Mouse (Mus musculus) liver, embryonic 14.5 days (tissue): ENCODE measurements at regions not wholly inside any gene's neighbourhood (a gene's known extent, or its start where the extent isn't known, plus 50 kb on each side); places are given as distances from the start of the nearest gene placed in this dataset.

ENCODE experiments used
- ATAC-seq: fragments of 200-750 bp; cut with Nextera tagmentation; 2 replicates; pipeline ENCODE4 v1.8.0; 2017; ENCODE audit warnings: moderate number of reproducible peaks, mild to moderate bottlenecking, moderate library complexity; ENCODE audit not compliant: insufficient read depth
- DNase-seq, 3 experiments: peaks; one replicate each; pipeline ENCODE4 v3.0.0-alpha.2; 2012 to 2013; ENCODE audit warnings: low read depth in 3 of 3, low spot score in 3 of 3
- H3K27ac ChIP-seq: fragments of 300-500 bp; sonication (generic); 2 replicates; pipeline ENCODE4 v1.5.1; 2014; ENCODE audit warnings: moderate library complexity, mild to moderate bottlenecking, control low read depth, inconsistent platforms
- H3K27me3 ChIP-seq: fragments of 300-500 bp; sonication (generic); 2 replicates; pipeline ENCODE4 v1.6.1; 2014; ENCODE audit warnings: mild to moderate bottlenecking, low read length, moderate library complexity; ENCODE audit not compliant: control insufficient read depth, insufficient read depth
- H3K36me3 ChIP-seq: fragments of 300-500 bp; sonication (generic); replicated peaks from 2 replicates; pipeline ENCODE4 v1.6.1; 2014; ENCODE audit warnings: low read depth; ENCODE audit not compliant: control insufficient read depth, insufficient read depth
- H3K4me1 ChIP-seq, 2 experiments: fragments of 200-500 bp in 1 of 2; fragments of 300-500 bp in 1 of 2; sonication (generic) in 1 of 2; replicated peaks; 2 replicates each; pipeline ENCODE4 v1.6.1; 2012 to 2014; ENCODE audit warnings: antibody characterized with exemption in 1 of 2, inconsistent platforms in 1 of 2, low read length in 1 of 2; ENCODE audit not compliant: control insufficient read depth in 2 of 2, insufficient read depth in 2 of 2
- H3K4me2 ChIP-seq: fragments of 300-500 bp; sonication (generic); 2 replicates; pipeline ENCODE4 v1.6.1; 2014; ENCODE audit warnings: low read depth, mild to moderate bottlenecking, control low read depth, moderate library complexity
- H3K4me3 ChIP-seq, 2 experiments: fragments of 200-500 bp in 1 of 2; fragments of 300-500 bp in 1 of 2; sonication (generic) in 1 of 2; 2 replicates each; pipeline ENCODE4 v1.5.1; 2012 to 2014; ENCODE audit warnings: low read depth in 2 of 2, low read length in 2 of 2, mild to moderate bottlenecking in 2 of 2, control low read depth in 1 of 2, inconsistent platforms in 1 of 2, moderate library complexity in 1 of 2; ENCODE audit not compliant: insufficient read depth in 1 of 2
- H3K9ac ChIP-seq: fragments of 300-500 bp; sonication (generic); replicated peaks from 2 replicates; pipeline ENCODE4 v1.6.1; 2014; ENCODE audit warnings: mild to moderate bottlenecking, control low read depth, moderate library complexity
- H3K9me3 ChIP-seq: fragments of 300-500 bp; sonication (generic); 2 replicates; pipeline ENCODE4 v1.6.1; 2016; ENCODE audit warnings: low read length, mixed read lengths; ENCODE audit not compliant: control insufficient read depth
- CTCF ChIP-seq: IDR thresholded peaks from 2 replicates; pipeline ENCODE4 v1.5.1; 2016; ENCODE audit warnings: antibody characterized with exemption, low read depth, control low read depth
- EP300 ChIP-seq: IDR thresholded peaks from 2 replicates; pipeline ENCODE4 v1.6.1; 2016; ENCODE audit warnings: antibody characterized with exemption, low read depth
- WGBS: fragments of 180-500 bp; shearing (Covaris S2); extraction: QIAGEN DNeasy Blood & Tissue Kit; methylation state at CpG from one replicate; pipeline ENCODE4 v1.1.7; 2014; ENCODE audit not compliant: insufficient replicate concordance; 5-methylcytosine and 5-hydroxymethylcytosine counted together

- no peak overlapping the region for H3K4me2 ChIP-seq
- no peak for TF ChIP-seq CTCF
- no peak for TF ChIP-seq EP300
- H3K4me3 ChIP-seq, result no peak overlapping the region
- no peaks in the 10 kb centered on the region for H3K36me3 ChIP-seq
- ATAC-seq, result no peak
- WGBS, result 54% methylated on average over 4 of the region's 4 CpGs
- no peaks in the 10 kb centered on the region for H3K9me3 ChIP-seq
- DNase-seq, result no peak
- 0 out of 4 replicates have a peak, but pooled peaks cover 0 to 2% of the 10 kb centered on the region in 2 experiments for H3K4me1 ChIP-seq
- no peaks in the 10 kb centered on the region for H3K27me3 ChIP-seq
- no peak overlapping the region for H3K9ac ChIP-seq
- H3K27ac ChIP-seq, result no peak overlapping the region
Observed at GRCm38 (mm10) chr9:116316582-116317095, 141.5 kb upstream of the Tgfbr2 start.

DNA sequence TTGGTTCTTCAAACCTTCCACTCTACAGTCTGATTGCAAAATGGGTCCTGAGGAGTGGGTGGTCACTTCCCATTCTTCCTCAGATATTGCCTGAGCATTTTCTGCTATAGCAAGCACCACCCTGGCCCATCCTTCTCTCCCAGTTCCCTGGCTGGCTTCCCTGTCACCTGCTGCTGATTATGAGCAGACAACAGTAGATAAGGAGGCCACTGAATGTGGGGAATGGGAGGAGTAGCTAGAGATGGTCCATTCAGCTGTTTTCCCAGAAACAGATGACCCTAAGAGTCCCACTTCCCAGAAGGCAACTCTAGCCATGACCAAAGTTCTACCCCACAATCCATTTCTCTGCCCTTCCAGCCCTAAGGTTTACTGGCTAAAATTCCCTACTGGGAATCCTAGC lies 139.6 kb upstream of the Tgfbr2 start:
- Histone ChIP-seq H3K27me3 (no peaks in the 10 kb centered on the region), H3K4me2 (no peak overlapping the region), H3K36me3 (no peaks in the 10 kb centered on the region), H3K4me1 (no peaks in the 10 kb centered on the region), H3K9me3 (no peaks in the 10 kb centered on the region), H3K4me3 (no peak overlapping the region), H3K9ac (no peak overlapping the region), H3K27ac (no peak overlapping the region)
- ATAC-seq, result no peak
- DNase-seq, result no peak
- TF ChIP-seq EP300, result no peak
- TF ChIP-seq CTCF, result no peak

DNA sequence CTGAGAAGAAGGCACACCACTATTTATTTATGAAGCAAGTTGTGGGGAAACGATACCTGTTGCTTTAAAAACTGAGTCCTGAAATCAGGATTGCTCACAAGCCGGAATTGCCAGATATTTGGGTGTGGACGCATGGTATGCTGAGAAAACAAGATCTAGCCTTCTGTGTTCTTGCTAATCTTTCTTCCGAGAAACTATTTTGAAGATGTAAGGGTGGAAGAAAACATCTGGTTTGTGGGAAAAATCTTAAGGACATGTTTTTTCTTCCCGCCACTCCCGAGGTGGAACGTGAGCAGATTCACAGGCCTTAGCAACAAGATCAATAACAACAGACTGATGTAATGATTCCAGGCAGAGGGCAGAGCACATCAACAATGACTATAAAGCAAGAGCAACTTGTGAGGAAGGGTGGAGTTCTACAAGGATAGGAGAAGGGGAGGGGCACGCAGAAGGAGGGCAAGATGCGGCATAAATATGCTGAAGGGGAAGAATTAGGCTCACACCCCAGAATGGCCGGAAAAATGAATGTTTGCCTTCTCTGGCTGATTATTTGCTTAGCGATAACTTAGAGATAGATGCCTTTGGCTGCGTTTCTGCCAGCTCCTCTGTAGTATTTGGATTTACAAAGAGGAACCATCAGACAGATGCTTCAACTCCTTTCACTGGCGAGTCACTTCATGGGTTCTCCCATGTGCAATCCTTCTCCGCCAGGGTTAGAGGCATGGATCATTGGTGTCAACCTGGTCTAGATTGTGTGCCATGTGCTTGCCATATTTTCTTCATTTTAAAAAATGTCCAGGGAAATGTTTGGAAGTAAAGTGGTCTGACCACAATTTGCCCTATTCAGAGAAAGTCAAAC lies 139.0 kb upstream of the Tgfbr2 start:
- no peak overlapping the region for H3K27ac ChIP-seq
- DNase-seq, result no peak
- no peaks in the 10 kb centered on the region for H3K36me3 ChIP-seq
- H3K27me3 ChIP-seq, result no peaks in the 10 kb centered on the region
- no peak overlapping the region for H3K4me2 ChIP-seq
- no peak for ATAC-seq
- no peak overlapping the region for H3K4me3 ChIP-seq
- H3K4me1 ChIP-seq, result no peaks in the 10 kb centered on the region
- 60% methylated on average over 14 of the region's 14 CpGs for WGBS
- TF ChIP-seq EP300, result no peak
- no peak for TF ChIP-seq CTCF
- H3K9me3 ChIP-seq, result no peaks in the 10 kb centered on the region
- no peak overlapping the region for H3K9ac ChIP-seq

GRCm38 (mm10) chr9:116311364-116311763 lies 136.2 kb upstream of the Tgfbr2 start:
- no peaks in the 10 kb centered on the region for H3K27me3 ChIP-seq
- no peak for TF ChIP-seq EP300
- TF ChIP-seq CTCF, result no peak
- H3K9me3 ChIP-seq, result no peaks in the 10 kb centered on the region
- WGBS, result 50% methylated on average over 3 of the region's 3 CpGs
- ATAC-seq (no peak), DNase-seq (no peak)
- H3K4me3 ChIP-seq, result no peak overlapping the region
- H3K4me1 ChIP-seq, result no peaks in the 10 kb centered on the region
- no peak overlapping the region for H3K27ac ChIP-seq
- no peaks in the 10 kb centered on the region for H3K36me3 ChIP-seq
- H3K4me2 ChIP-seq, result no peak overlapping the region
- H3K9ac ChIP-seq, result no peak overlapping the region

DNA sequence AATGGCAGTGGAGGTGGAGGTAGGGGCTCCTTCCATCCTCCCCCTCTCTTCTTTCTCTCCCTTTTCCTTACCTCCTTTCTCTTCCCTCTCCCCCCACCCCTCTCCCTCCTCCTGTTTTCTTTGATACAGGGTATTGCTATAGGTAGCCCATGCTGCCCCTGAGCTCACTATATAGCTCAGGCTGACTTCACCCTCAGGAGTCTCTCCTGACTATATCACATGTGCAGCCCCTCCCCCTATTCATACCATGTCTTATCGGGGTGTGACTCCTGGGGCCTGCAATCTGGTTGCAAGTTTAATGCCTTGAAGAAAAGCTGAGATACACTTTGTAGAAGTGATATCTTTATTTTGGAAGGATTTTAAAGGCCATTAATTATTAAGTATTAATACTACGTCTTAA lies 126.4 kb upstream of the Tgfbr2 start:
- Histone ChIP-seq H3K4me3 (no peak overlapping the region), H3K27ac (no peak overlapping the region), H3K4me1 (no peaks in the 10 kb centered on the region), H3K36me3 (no peaks in the 10 kb centered on the region), H3K4me2 (no peak overlapping the region), H3K9ac (no peak overlapping the region), H3K9me3 (no peaks in the 10 kb centered on the region), H3K27me3 (no peaks in the 10 kb centered on the region)
- WGBS, result 65% methylated on average over 2 of the region's 2 CpGs
- ATAC-seq, result no peak
- DNase-seq, result no peak
- TF ChIP-seq CTCF, result no peak
- no peak for TF ChIP-seq EP300
